Comparison of ENCODE assay signal across 9 mouse cellular contexts in genomic region chr7:45634946-45635681, GRCm38 (mm10). TPM values are rescaled to one million over a fixed set of nuclear protein-coding genes. Genes with fewer than 3 reads are reported as not detected.
DNase-seq lines count a peak whose midpoint lies in the region; ATAC-seq and TF ChIP-seq lines count a peak whose summit lies in the region.
"Had no signal": no experiment of that assay in that cellular context is flagged by ENCODE, and none has a peak within 500 bp of the region (broad histone marks: within the 10 kb centered on the region; RNA-seq: fewer than 3 reads in every experiment).

No protein-coding gene starts in this region.

- H3K4me1 ChIP-seq in spleen, adult 2 months (ENCODE audit: control insufficient read depth, insufficient read depth, insufficient read length): peaks cover 4% of the 10 kb centered on the region; the same call in 1 of the 2 replicates
- H3K4me1 ChIP-seq in embryonic facial prominence, embryonic 15.5 days: peaks cover 30% of the 10 kb centered on the region
- H3K4me1 ChIP-seq in liver, embryonic 13.5 days (replicated peaks): peaks cover 13% of the 10 kb centered on the region

- H3K4me3 ChIP-seq in spleen, adult 2 months (ENCODE audit: extremely low read depth, insufficient read depth, insufficient read length): no peak overlapping the region
- H3K4me3 ChIP-seq in embryonic facial prominence, embryonic 15.5 days (replicated peaks): no peak overlapping the region
- no peak overlapping the region for H3K4me3 ChIP-seq in liver, embryonic 13.5 days (replicated peaks)
- H3K4me3 ChIP-seq: erythroblast, embryonic 14.5 days had no signal

- WGBS in spleen, adult 2 months: 53% methylated on average over 11 of the region's 11 CpGs
- whole genome bisulfite sequencing in embryonic facial prominence, embryonic 15.5 days: 84% methylated on average over 11 of the region's 11 CpGs
- WGBS in liver, embryonic 13.5 days (ENCODE audit: insufficient replicate concordance): 50% methylated on average over 11 of the region's 11 CpGs

- no peaks in the 10 kb centered on the region for H3K36me3 ChIP-seq in spleen, adult 2 months (ENCODE audit: control insufficient read depth, insufficient read depth, low read length)
- H3K36me3 ChIP-seq in embryonic facial prominence, embryonic 15.5 days: peaks cover 14% of the 10 kb centered on the region; the same call in 1 of the 2 replicates
- no peaks in the 10 kb centered on the region for H3K36me3 ChIP-seq in liver, embryonic 13.5 days

- peak overlapping the region; percentile 17 for H3K27ac ChIP-seq in spleen, adult 2 months (ENCODE audit: insufficient read depth, low read length)
- H3K27ac ChIP-seq in embryonic facial prominence, embryonic 15.5 days (replicated peaks): 0 out of 2 replicates have a peak overlapping the region, but pooled peaks have one; percentile 11
- H3K27ac ChIP-seq in liver, embryonic 13.5 days: peak overlapping the region; percentile 47

- no peaks in the 10 kb centered on the region for H3K27me3 ChIP-seq in spleen, adult 2 months (ENCODE audit: control insufficient read depth, insufficient read depth, low read length)
- H3K27me3 ChIP-seq in embryonic facial prominence, embryonic 15.5 days: no peaks in the 10 kb centered on the region
- peaks cover 15% of the 10 kb centered on the region for H3K27me3 ChIP-seq in liver, embryonic 13.5 days

- no peak for TF ChIP-seq CTCF in spleen, adult 2 months (IDR thresholded peaks at IDR 0.05; ENCODE audit: extremely low read depth, insufficient read depth, insufficient read length, insufficient replicate concordance)

- TF ChIP-seq POLR2A in spleen, adult 2 months (IDR thresholded peaks at IDR 0.05; ENCODE audit: low read depth, low read length): no peak

- H3K9me3 ChIP-seq in embryonic facial prominence, embryonic 15.5 days (replicated peaks): no peaks in the 10 kb centered on the region
- no peaks in the 10 kb centered on the region for H3K9me3 ChIP-seq in liver, embryonic 13.5 days (replicated peaks)

- no peak for ATAC-seq in embryonic facial prominence, embryonic 15.5 days (ENCODE audit: insufficient number of reproducible peaks, low FRiP score, low TSS enrichment, low read depth)
- no peak for ATAC-seq in liver, embryonic 13.5 days (ENCODE audit: low read depth)
- peak; percentile 92 for ATAC-seq in neutrophil, adult 5-6 weeks (ENCODE audit: extremely low read depth, insufficient number of reproducible peaks, low FRiP score, poor library complexity, severe bottlenecking)

- H3K9ac ChIP-seq in embryonic facial prominence, embryonic 15.5 days: no peak overlapping the region
- no peak overlapping the region for H3K9ac ChIP-seq in liver, embryonic 13.5 days

- intact Hi-C loops in left cerebral cortex, postnatal 14 days (cut with DNase I): no loop called here

- peak in 1 of 2 experiments; percentile 68 for DNase-seq in spleen, adult 2 months (ENCODE audit: low read depth in 1 of 2, low spot score in 2 of 2)
- DNase-seq in spleen, postnatal 10 days (ENCODE audit: low spot score in 2 of 2): no peak
- no peak for DNase-seq in liver, embryonic 13.5 days
- no peak for DNase-seq in urinary bladder, postnatal 10 days (ENCODE audit: low spot score)
- no peak for DNase-seq in cerebellum, postnatal 10 days
- no peak for DNase-seq in left cerebral cortex, postnatal 14 days (ENCODE audit: low spot score in 2 of 2)

- H3K4me2 ChIP-seq in embryonic facial prominence, embryonic 15.5 days (replicated peaks): no peak overlapping the region
- no peak overlapping the region for H3K4me2 ChIP-seq in liver, embryonic 13.5 days

RNA-seq across cellular contexts. Expression of gene Mamstr, which starts 4.7 kb away (rescaled TPM):
- 2.5 and 2.7 TPM in 2 replicates for polyA plus RNA-seq in spleen, adult 2 months (2012; rRNA removed)
- 20.0 and 21.4 TPM in 2 replicates for polyA plus RNA-seq in embryonic facial prominence, embryonic 15.5 days (2015; fragmentation: Nextera tagmentation; extraction: Ambion mirVana)
- polyA plus RNA-seq in liver, embryonic 13.5 days (2015; fragmentation: Nextera tagmentation; extraction: Ambion mirVana): 0.46 and 0.51 TPM in 2 replicates
- 1.0 TPM in 1 of 2 replicates, not detected in the other for total RNA-seq in neutrophil, adult 5-6 weeks (2017)
- total RNA-seq in left cerebral cortex, postnatal 14 days (2021): 1 to 10 TPM; 2.2 to 2.6 TPM
- polyA plus RNA-seq: erythroblast, embryonic 14.5 days had no signal

RNA-seq across cellular contexts. Expression of gene Rasip1, which starts 7.8 kb away (rescaled TPM):
- polyA plus RNA-seq in spleen, adult 2 months (2012; rRNA removed): 18.8 and 20.1 TPM in 2 replicates
- polyA plus RNA-seq in embryonic facial prominence, embryonic 15.5 days (2015; fragmentation: Nextera tagmentation; extraction: Ambion mirVana): 14.5 and 15.3 TPM in 2 replicates
- 2.4 and 2.5 TPM in 2 replicates for polyA plus RNA-seq in liver, embryonic 13.5 days (2015; fragmentation: Nextera tagmentation; extraction: Ambion mirVana)
- total RNA-seq in neutrophil, adult 5-6 weeks (2017): 2.4 and 2.8 TPM in 2 replicates
- total RNA-seq in left cerebral cortex, postnatal 14 days (2021): 10 to 100 TPM; 11.2 to 11.3 TPM

RNA-seq across cellular contexts. Expression of gene Izumo1, which starts 13.5 kb away (rescaled TPM):
- 0.46 and 0.63 TPM in 2 replicates for polyA plus RNA-seq in spleen, adult 2 months (2012; rRNA removed)
- polyA plus RNA-seq in embryonic facial prominence, embryonic 15.5 days (2015; fragmentation: Nextera tagmentation; extraction: Ambion mirVana): 0.38 and 0.41 TPM in 2 replicates
- polyA plus RNA-seq in liver, embryonic 13.5 days (2015; fragmentation: Nextera tagmentation; extraction: Ambion mirVana): 0.10 TPM in 1 of 2 replicates, not detected in the other
- not detected in 2 replicates for total RNA-seq in neutrophil, adult 5-6 weeks (2017)
- under 1 TPM in 1 of 2 experiments, not detected in 1; 0.26 TPM for total RNA-seq in left cerebral cortex, postnatal 14 days (2021)
- polyA plus RNA-seq: erythroblast, embryonic 14.5 days had no signal

RNA-seq across cellular contexts. Expression of gene Fut1, which starts 18.0 kb away (rescaled TPM):
- polyA plus RNA-seq in spleen, adult 2 months (2012; rRNA removed): 0.71 and 1.1 TPM in 2 replicates
- 4.8 and 5.3 TPM in 2 replicates for polyA plus RNA-seq in embryonic facial prominence, embryonic 15.5 days (2015; fragmentation: Nextera tagmentation; extraction: Ambion mirVana)
- not detected in 2 replicates for polyA plus RNA-seq in liver, embryonic 13.5 days (2015; fragmentation: Nextera tagmentation; extraction: Ambion mirVana)
- not detected in 2 replicates for total RNA-seq in neutrophil, adult 5-6 weeks (2017)
- total RNA-seq in left cerebral cortex, postnatal 14 days (2021): not detected
- polyA plus RNA-seq: erythroblast, embryonic 14.5 days had no signal

RNA-seq across cellular contexts. Expression of gene Fgf21, which starts 19.8 kb away (rescaled TPM):
- polyA plus RNA-seq in spleen, adult 2 months (2012; rRNA removed): 0.90 and 2.8 TPM in 2 replicates
- 0.95 and 1.2 TPM in 2 replicates for polyA plus RNA-seq in embryonic facial prominence, embryonic 15.5 days (2015; fragmentation: Nextera tagmentation; extraction: Ambion mirVana)
- polyA plus RNA-seq in liver, embryonic 13.5 days (2015; fragmentation: Nextera tagmentation; extraction: Ambion mirVana): not detected in 2 replicates
- not detected in 2 replicates for total RNA-seq in neutrophil, adult 5-6 weeks (2017)
- not detected for total RNA-seq in left cerebral cortex, postnatal 14 days (2021)
- polyA plus RNA-seq: erythroblast, embryonic 14.5 days had no signal
